Mouse (Mus musculus) adipocyte (in vitro differentiated cells): ENCODE results near the gene Tmc6.

Source experiments
- DNase-seq: peaks from one replicate; pipeline ENCODE4 v3.0.0-alpha.2; 2016; ENCODE audit warnings: low spot score

Gene Tmc6

GRCm38 (mm10) chr11:117755891-117756290 lies 26.1 kb downstream of the Tmc6 start:
- no peak for DNase-seq

GRCm38 (mm10) chr11:117751544-117751943 lies 30.5 kb downstream of the Tmc6 start:
- no peak for DNase-seq

- DNase-seq = no peak
These were observed 32.6 kb downstream of the Tmc6 start for GRCm38 (mm10) chr11:117749414-117749813.

GRCm38 (mm10) chr11:117748628-117749027 lies 33.4 kb downstream of the Tmc6 start:
- DNase-seq = no peak

GRCm38 (mm10) chr11:117743454-117744030 lies 38.5 kb downstream of the Tmc6 start:
- DNase-seq = no peak

GRCm38 (mm10) chr11:117742715-117743114 lies 39.3 kb downstream of the Tmc6 start:
- DNase-seq = no peak

GRCm38 (mm10) chr11:117742243-117742642 lies 39.8 kb downstream of the Tmc6 start:
- DNase-seq = no peak

GRCm38 (mm10) chr11:117741128-117741527 lies 40.9 kb downstream of the Tmc6 start:
- no peak for DNase-seq

- no peak for DNase-seq
These were observed 43.9 kb downstream of the Tmc6 start for GRCm38 (mm10) chr11:117738123-117738522.

GRCm38 (mm10) chr11:117736037-117736689 lies 45.8 kb downstream of the Tmc6 start:
- no peak for DNase-seq

- DNase-seq = no peak
These were observed 50.5 kb downstream of the Tmc6 start for GRCm38 (mm10) chr11:117731470-117731869.

- no peak for DNase-seq
These were observed 51.5 kb downstream of the Tmc6 start for GRCm38 (mm10) chr11:117730490-117730838.

- no peak for DNase-seq
These were observed 52.1 kb downstream of the Tmc6 start for GRCm38 (mm10) chr11:117729798-117730489.

GRCm38 (mm10) chr11:117729341-117729740 lies 52.7 kb downstream of the Tmc6 start:
- DNase-seq = peak; percentile 65

- peak; percentile 93 for DNase-seq
These were observed 53.2 kb downstream of the Tmc6 start for GRCm38 (mm10) chr11:117728841-117729240.

- peak; percentile 12 for DNase-seq
These were observed 53.8 kb downstream of the Tmc6 start for GRCm38 (mm10) chr11:117728245-117728644.

- DNase-seq = peak; percentile 52
These were observed 55.0 kb downstream of the Tmc6 start for GRCm38 (mm10) chr11:117727031-117727430.

- peak; percentile 68 for DNase-seq
These were observed 57.2 kb downstream of the Tmc6 start for GRCm38 (mm10) chr11:117724604-117725301.

- DNase-seq = no peak
These were observed 63.2 kb downstream of the Tmc6 start for GRCm38 (mm10) chr11:117718838-117719237.
